Mouse (Mus musculus): ENCODE data around the gene Ehd1.

- no peak for TF ChIP-seq CTCF (IDR thresholded peaks at IDR 0.05; ENCODE audit: borderline replicate concordance, insufficient read depth, low read length)
- TF ChIP-seq POLR2A (IDR thresholded peaks at IDR 0.05; ENCODE audit: low read depth, low read length), result no peak
These were observed 660 bp upstream of the Ehd1 start for GRCm38 (mm10) chr19:6275740-6276389.
